Mouse (Mus musculus) megakaryocyte, adult 5-6 weeks (primary cell): Measurements from ENCODE around the gene Gm6034. TPM values are rescaled to one million over a fixed set of nuclear protein-coding genes. Genes with fewer than 3 reads are reported as not detected.
"Not testable (repeated sequence)": the region's sequence is repeated elsewhere in the genome, so short reads cannot be mapped to it uniquely, and the experiment has no call there.

ENCODE experiments used
- ATAC-seq: 2 replicates; pipeline ENCODE4 v1.8.0; 2016; ENCODE audit warnings: mild to moderate bottlenecking, inconsistent platforms; ENCODE audit not compliant: poor library complexity, severe bottlenecking
- total RNA-seq, 2 experiments: library from RNA; stranded (forward) in 1 of 2; stranded (reverse) in 1 of 2; fragments of 153-499, 151-499 nt in 1 of 2; fragments of 221-1000, 200-1000 nt in 1 of 2; gene quantifications; 2 replicates each; pipeline versions ENCODE4 v1.2.3 to v1.2.4; 2015 to 2017

The Gm6034 gene
- total RNA-seq, 2 experiments from 2014 or later: not detected

GRCm38 (mm10) chr17:36060829-36061228 is 18.1 kb downstream of the Gm6034 start:
- ATAC-seq: peak; percentile 84

GRCm38 (mm10) chr17:36081901-36082300 is 39.1 kb downstream of the Gm6034 start:
- ATAC-seq: not testable (repeated sequence)

- not testable (repeated sequence) for ATAC-seq
Measured at GRCm38 (mm10) chr17:36082519-36083232, 39.9 kb downstream of the Gm6034 start.

DNA sequence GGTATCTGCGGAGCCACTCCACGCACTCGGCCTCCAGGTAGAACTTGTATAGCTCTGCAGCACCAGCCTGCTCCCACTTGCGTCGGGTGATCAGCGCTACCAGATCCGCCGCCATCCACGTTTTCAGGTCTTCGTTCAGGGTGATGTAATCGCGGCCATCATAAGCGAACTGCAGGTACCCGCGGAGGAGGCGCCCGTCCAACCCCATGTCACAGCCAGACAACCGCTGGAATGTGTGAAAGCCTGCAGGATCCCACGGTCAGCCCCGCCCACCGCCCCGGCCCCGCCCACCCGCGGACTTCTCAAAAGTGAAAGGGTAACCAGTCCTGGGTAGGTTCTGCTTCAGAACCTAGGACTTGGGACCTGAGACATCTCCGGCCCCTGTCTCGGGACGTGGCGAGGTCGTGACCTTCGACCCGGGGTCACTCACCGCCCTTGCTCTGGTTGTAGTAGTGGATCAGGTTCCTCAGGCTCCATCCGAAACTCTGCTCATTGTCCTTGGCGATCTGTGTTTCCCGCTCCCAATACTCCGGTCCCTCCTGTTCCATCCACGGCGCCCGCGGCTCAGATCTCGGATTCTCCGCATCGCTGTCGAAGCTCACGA is 40.6 kb downstream of the Gm6034 start:
- peak; percentile 85 for ATAC-seq

DNA sequence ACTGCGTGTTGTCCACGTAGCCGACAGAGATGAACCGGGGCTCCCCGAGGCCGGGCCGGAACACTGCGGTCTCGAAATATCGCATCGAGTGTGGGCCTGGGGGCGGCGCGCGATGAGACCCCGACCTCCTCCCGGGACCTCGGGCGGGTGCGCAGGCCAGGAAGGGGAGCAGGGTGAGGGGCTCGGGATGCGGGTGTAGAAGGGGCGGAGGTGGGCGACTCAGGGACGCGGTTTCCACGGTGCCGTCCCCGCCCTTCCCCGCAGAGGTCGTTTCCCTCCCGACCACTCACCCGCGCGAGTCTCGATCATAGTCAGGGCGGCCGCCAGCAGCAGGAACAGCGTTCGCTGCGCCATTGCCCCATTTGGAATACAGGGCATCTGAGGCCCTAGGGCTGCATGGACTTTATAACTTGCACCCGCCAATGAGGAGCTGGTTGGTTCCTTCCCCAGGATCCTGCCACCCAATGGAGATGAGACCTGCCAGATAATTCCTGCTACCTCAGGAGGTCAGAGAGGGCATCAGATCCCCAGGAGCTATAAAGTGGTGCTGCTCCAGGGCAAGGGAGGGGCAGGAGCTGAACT is 41.2 kb downstream of the Gm6034 start:
- peak; percentile 41 for ATAC-seq

- ATAC-seq: not testable (repeated sequence)
Measured at GRCm38 (mm10) chr17:36085976-36086375, 43.2 kb downstream of the Gm6034 start.

DNA sequence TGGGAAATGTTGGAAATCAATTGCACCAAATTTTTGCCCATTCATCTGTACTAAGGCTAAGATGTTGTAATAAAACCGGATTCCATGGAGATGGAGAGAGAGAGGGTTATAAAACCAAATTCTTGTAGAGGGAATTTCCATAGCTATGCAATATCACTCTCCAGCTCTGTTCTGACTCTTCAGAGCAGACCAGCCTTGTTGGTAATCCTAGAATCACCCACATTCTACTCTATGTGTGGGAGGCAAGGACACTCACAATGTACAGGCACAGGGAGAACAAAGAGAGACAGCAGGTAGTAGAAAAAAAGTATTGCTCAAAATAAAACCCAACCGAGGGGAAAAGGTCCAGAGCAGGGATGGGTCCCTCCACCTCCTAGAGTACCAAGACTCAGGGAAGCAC is 49.2 kb downstream of the Gm6034 start:
- not testable (repeated sequence) for ATAC-seq

- not testable (repeated sequence) for ATAC-seq
Measured at GRCm38 (mm10) chr17:36092520-36092919, 49.8 kb downstream of the Gm6034 start.

DNA sequence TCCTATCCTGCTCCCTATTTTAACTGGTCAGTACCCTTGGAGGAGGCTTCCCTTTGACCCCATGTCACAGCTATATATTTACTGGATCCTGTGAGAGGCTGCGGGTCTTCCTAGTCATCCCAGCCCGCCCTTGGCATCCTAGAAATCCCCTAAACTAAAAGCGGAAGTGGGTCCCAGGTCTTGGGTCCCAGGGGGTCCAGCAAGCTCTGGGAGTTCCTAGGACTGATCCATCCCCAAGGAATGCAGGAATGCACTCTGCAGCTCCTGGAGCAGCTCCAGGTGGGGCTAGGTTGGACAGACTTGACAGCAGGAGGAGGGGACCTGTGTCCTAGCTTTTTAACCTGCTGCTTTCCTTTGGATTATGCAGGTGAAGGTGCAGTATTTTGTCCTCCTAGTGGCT is 51.2 kb downstream of the Gm6034 start:
- ATAC-seq: no peak

DNA sequence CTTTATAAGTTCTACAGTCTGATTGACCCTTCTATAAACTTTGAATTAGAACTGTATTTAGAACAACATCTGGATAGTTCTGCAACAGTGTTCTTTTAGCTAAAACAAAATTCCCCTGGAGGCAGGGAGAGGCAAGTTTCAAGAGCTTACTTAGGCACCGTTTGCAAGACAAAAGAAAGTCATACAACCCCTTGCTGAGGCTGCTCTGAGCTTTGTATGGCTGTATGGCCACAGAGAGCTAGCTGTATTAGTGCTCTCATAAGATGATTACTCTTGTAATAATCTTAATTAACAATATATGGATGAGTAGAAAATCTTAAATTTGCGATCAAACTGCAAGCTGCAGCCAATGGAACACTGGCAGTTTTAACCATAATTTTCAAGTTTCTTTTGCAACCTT is 56.8 kb downstream of the Gm6034 start:
- not testable (repeated sequence) for ATAC-seq

GRCm38 (mm10) chr17:36102091-36102490 is 59.3 kb downstream of the Gm6034 start:
- not testable (repeated sequence) for ATAC-seq

Other genes with a start within 250 kb of the Gm6034 start
- 21.1 and 22.8 TPM in 2 replicates for gene Ier3, start 221.3 kb upstream of the Gm6034 start, total RNA-seq (2015)
- gene Ier3, start 221.3 kb upstream of the Gm6034 start, total RNA-seq (2017): 15.7 and 20.5 TPM in 2 replicates
- gene Flot1, start 219.7 kb upstream of the Gm6034 start, total RNA-seq (2015): 73.5 and 95.0 TPM in 2 replicates
- gene Flot1, start 219.7 kb upstream of the Gm6034 start, total RNA-seq (2017): 124 and 127 TPM in 2 replicates
- 649 TPM in 2 replicates for gene Tubb5, start 204.7 kb upstream of the Gm6034 start, total RNA-seq (2015)
- 751 and 811 TPM in 2 replicates for gene Tubb5, start 204.7 kb upstream of the Gm6034 start, total RNA-seq (2017)
- gene Mdc1, start 201.4 kb upstream of the Gm6034 start, total RNA-seq (2015): 37.6 and 62.8 TPM in 2 replicates
- 17.3 and 18.6 TPM in 2 replicates for gene Mdc1, start 201.4 kb upstream of the Gm6034 start, total RNA-seq (2017)
- gene Nrm, start 181.6 kb upstream of the Gm6034 start, total RNA-seq (2015): 88.5 and 114 TPM in 2 replicates
- gene Nrm, start 181.6 kb upstream of the Gm6034 start, total RNA-seq (2017): 80.1 and 82.8 TPM in 2 replicates
- gene Ppp1r18, start 177.4 kb upstream of the Gm6034 start, total RNA-seq (2015): 153 and 167 TPM in 2 replicates
- gene Ppp1r18, start 177.4 kb upstream of the Gm6034 start, total RNA-seq (2017): 64.0 and 78.1 TPM in 2 replicates
- 87.6 and 118 TPM in 2 replicates for gene Dhx16, start 163.1 kb upstream of the Gm6034 start, total RNA-seq (2015)
- gene Dhx16, start 163.1 kb upstream of the Gm6034 start, total RNA-seq (2017): 65.9 and 72.8 TPM in 2 replicates
- 28.4 and 31.8 TPM in 2 replicates for gene 2310061I04Rik, start 145.5 kb upstream of the Gm6034 start, total RNA-seq (2015)
- 3.5 and 9.8 TPM in 2 replicates for gene 2310061I04Rik, start 145.5 kb upstream of the Gm6034 start, total RNA-seq (2017)
- gene Atat1, start 132.9 kb upstream of the Gm6034 start, total RNA-seq (2015): 8.7 and 10.1 TPM in 2 replicates
- gene Atat1, start 132.9 kb upstream of the Gm6034 start, total RNA-seq (2017): 5.2 and 7.6 TPM in 2 replicates
- gene Mrps18b, start 126.6 kb upstream of the Gm6034 start, total RNA-seq (2015): 29.2 and 35.9 TPM in 2 replicates
- gene Mrps18b, start 126.6 kb upstream of the Gm6034 start, total RNA-seq (2017): 25.0 and 28.9 TPM in 2 replicates
- gene Ppp1r10, start 126.5 kb upstream of the Gm6034 start, total RNA-seq (2015): 82.4 and 93.7 TPM in 2 replicates
- gene Ppp1r10, start 126.5 kb upstream of the Gm6034 start, total RNA-seq (2017): 131 and 157 TPM in 2 replicates
- 31.8 and 32.7 TPM in 2 replicates for gene Abcf1, start 73.2 kb upstream of the Gm6034 start, total RNA-seq (2015)
- gene Abcf1, start 73.2 kb upstream of the Gm6034 start, total RNA-seq (2017): 101 and 128 TPM in 2 replicates
- 5.0 and 6.4 TPM in 2 replicates for gene Gnl1, start 63.1 kb upstream of the Gm6034 start, total RNA-seq (2015)
- gene Gnl1, start 63.1 kb upstream of the Gm6034 start, total RNA-seq (2017): 11.3 and 13.9 TPM in 2 replicates
- 7.5 and 8.9 TPM in 2 replicates for gene Prr3, start 62.7 kb upstream of the Gm6034 start, total RNA-seq (2015)
- 2.8 and 8.5 TPM in 2 replicates for gene Prr3, start 62.7 kb upstream of the Gm6034 start, total RNA-seq (2017)
- gene H2-T24, start 22.4 kb upstream of the Gm6034 start, total RNA-seq (2015): 19.5 and 20.8 TPM in 2 replicates
- 85.4 and 88.2 TPM in 2 replicates for gene H2-T24, start 22.4 kb upstream of the Gm6034 start, total RNA-seq (2017)
- 211 and 216 TPM in 2 replicates for gene H2-T23, start 10.1 kb upstream of the Gm6034 start, total RNA-seq (2015)
- gene H2-T23, start 10.1 kb upstream of the Gm6034 start, total RNA-seq (2017): 185 and 224 TPM in 2 replicates
- 43.2 and 44.4 TPM in 2 replicates for gene H2-T22, start 214 bp upstream of the Gm6034 start, total RNA-seq (2015)
- gene H2-T22, start 214 bp upstream of the Gm6034 start, total RNA-seq (2017): 51.9 and 56.1 TPM in 2 replicates
- gene Gm11127, start 15.4 kb downstream of the Gm6034 start, total RNA-seq (2015): not detected in 2 replicates
- not detected in 2 replicates for gene Gm11127, start 15.4 kb downstream of the Gm6034 start, total RNA-seq (2017)
- 0.62 TPM in 1 of 2 replicates, not detected in the other for gene Gm19684, start 78.7 kb downstream of the Gm6034 start, total RNA-seq (2015)
- gene Gm19684, start 78.7 kb downstream of the Gm6034 start, total RNA-seq (2017): 0.12 and 0.15 TPM in 2 replicates
- gene Gm7030, start 86.5 kb downstream of the Gm6034 start, total RNA-seq (2015): not detected in 2 replicates
- gene Gm7030, start 86.5 kb downstream of the Gm6034 start, total RNA-seq (2017): not detected in 2 replicates
- not detected in 2 replicates for gene Gm8909, start 125.6 kb downstream of the Gm6034 start, total RNA-seq (2015)
- not detected in 2 replicates for gene Gm8909, start 125.6 kb downstream of the Gm6034 start, total RNA-seq (2017)
- gene H2-T3, start 147.3 kb downstream of the Gm6034 start, total RNA-seq (2015): not detected in 2 replicates
- gene H2-T3, start 147.3 kb downstream of the Gm6034 start, total RNA-seq (2017): not detected in 2 replicates
- gene Rpp21, start 215.1 kb downstream of the Gm6034 start, total RNA-seq (2015): 77.4 and 79.9 TPM in 2 replicates
- 54.1 and 74.4 TPM in 2 replicates for gene Rpp21, start 215.1 kb downstream of the Gm6034 start, total RNA-seq (2017)
- 9.6 and 12.0 TPM in 2 replicates for gene Trim39, start 229.3 kb downstream of the Gm6034 start, total RNA-seq (2015)
- gene Trim39, start 229.3 kb downstream of the Gm6034 start, total RNA-seq (2017): 18.2 and 18.5 TPM in 2 replicates
- not detected in 2 replicates for gene H2-M10.2, start 243.5 kb downstream of the Gm6034 start, total RNA-seq (2015)
- not detected in 2 replicates for gene H2-M10.2, start 243.5 kb downstream of the Gm6034 start, total RNA-seq (2017)